Mouse (Mus musculus): Measurements from ENCODE around the gene Gjc2. TPM values are rescaled to one million over a fixed set of nuclear protein-coding genes. Genes with fewer than 3 reads are reported as not detected.
A peak's percentile ranks its signal among the peaks of the same experiment; 100 is the strongest.
"Not testable (repeated sequence)": the region's sequence is repeated elsewhere in the genome, so short reads cannot be mapped to it uniquely, and the experiment has no call there.

Gjc2 gene
- total RNA-seq (2022): 10 to 100 TPM; 11.8 to 15.9 (median 12.5) TPM

DNA sequence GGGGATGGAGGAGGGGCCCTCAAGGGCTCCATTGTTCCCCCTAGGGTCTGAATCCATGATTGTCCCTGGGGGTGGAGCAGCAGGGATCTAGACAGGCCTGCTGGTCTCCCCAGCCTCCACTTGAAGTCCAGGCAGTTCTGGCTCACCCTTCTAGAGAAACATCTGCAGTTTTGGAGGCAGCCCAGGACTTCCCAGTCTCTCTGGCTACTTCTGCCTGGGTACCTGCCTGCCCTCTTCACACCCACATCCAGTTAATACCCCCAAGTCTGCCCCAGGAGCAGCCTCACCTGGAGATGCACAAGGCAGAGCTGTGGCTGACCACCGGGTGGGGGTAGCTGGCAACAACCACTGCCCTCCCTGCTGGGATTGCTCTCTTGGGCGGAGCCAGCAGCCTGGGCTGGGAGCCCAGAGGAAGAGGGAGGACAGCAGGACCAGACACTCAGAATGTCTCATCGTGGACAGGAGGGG is at the start of gene Gjc2:
Gjc2 (minus strand) TSS at position 350 of the 468 bp plus-strand sequence.
- peak; percentile 49 to 64 for DNase-seq (ENCODE audit: low spot score in 2 of 2)

DNA sequence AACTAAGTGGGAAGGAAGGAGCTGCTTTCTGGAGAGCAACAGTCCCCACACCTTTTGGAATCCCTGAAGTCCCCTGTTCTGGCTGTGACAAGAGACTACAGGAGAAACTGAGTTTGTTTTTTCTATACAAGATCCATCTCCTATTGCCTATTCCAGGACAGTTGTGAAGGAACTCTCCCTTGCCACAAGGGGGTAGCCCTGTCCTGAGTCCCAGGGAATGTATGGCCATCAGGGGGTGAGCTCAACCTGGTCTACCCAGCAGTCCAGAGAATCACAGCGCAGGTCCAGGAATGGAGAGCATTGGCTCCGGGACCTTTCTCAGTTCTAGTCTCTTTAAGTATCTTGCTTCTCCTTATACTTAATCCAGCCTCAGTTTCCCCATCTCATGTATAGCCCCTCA is 49.8 kb upstream of the Gjc2 start:
- no peak for DNase-seq (ENCODE audit: low spot score in 2 of 2)

DNA sequence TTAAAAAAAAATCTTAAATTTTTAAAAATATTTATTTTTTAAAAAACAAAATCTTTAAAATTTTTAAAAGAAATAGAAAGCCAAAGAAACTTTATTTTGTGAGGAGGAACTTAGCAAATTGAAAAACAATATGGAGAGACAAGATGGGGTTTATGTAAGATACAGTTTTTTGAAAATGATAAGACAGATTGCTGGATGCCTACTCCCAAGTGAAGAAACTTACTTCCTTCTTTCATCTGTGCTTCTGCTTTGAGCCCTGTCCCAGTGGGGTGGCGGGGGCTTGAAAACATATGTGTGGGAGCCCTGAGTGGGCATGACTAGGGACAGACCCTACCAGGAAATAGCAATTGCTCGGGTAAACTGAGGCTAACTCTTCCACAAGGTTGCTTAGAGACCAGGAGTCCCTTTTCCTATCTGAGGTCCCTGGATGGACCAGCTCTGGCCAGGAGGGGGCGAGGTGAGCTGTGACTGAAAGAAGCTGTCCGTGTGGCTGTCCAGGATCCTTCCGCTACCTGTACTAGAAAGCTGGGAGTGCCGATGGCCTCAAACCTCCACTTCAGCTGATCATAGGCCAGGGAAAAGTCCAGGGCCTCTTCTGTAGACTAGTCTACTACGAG is 47.2 kb upstream of the Gjc2 start:
- DNase-seq (ENCODE audit: low spot score in 2 of 2): peak in 1 of 2 experiments; percentile 55

DNA sequence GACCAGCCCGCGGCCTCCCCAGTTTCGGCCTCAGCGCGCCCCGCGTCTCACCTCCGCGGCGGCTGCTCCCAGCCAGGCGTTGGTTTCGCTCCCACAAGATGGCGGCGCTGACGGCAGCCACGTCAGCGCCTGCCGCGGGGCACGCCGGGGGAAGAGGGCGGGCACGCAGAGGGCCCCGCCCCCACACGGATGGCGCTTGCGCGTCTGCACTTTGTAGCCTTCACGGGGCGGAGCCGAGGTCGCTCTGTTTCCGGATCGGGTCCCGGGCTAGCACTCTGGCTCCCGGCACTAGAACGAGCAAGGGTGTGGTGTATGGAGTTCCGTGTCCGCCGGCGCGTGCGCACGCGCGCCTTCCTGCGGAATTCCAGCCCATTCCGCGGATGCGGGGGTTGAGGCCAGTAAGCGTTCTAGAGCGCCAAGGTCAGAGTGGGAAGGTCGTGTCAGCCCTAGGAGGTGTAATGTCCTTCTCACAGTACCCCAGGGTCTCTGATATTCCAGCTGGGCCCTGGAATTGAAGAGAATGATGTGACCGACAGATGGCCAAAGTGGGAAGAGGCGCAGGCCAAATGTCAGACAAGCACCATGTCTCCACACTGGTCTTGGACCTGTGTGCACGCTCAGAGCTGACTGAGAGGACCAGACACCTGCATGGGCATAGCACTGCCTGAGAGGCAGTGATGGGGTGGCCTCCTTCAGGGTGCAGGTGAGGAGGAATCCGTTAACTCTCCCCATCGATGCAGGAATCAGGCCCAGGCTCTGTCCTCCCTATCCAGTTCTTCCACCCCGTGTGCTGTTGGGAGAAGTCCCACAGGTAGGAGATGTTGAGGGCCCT is 45.3 kb upstream of the Gjc2 start, which contains the start of gene Arf1:
Arf1 (minus strand) TSS at position 149 of the 832 bp plus-strand sequence.
- peak; percentile 93 to 96 for DNase-seq (ENCODE audit: low spot score in 2 of 2)

DNA sequence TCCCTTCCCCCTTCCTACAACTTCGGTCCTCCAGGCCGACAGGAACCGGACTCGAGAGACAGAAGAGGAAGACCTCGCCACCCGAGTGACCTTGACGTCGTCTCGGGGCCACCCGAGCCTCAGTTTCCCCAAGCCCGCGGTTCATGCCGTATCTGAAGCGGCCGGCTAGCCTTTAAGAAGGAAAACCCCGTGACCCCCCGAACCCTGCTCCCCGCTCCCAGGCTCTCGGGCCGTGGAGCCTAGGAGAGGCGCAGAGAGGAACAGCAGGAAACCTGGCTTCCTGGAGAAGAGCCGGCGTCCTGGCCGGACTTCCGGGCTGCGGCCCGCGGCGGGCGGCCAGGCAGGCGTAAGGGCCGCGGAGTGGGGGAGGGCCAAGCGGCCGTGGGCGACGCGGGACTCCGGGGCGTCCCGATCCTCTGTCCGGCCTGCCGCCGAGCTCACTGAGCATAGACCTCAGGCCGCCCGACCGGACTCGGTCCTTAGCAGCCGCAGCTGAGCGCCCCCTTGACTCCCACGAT is 44.6 kb upstream of the Gjc2 start:
- DNase-seq (ENCODE audit: low spot score in 2 of 2): no peak

DNA sequence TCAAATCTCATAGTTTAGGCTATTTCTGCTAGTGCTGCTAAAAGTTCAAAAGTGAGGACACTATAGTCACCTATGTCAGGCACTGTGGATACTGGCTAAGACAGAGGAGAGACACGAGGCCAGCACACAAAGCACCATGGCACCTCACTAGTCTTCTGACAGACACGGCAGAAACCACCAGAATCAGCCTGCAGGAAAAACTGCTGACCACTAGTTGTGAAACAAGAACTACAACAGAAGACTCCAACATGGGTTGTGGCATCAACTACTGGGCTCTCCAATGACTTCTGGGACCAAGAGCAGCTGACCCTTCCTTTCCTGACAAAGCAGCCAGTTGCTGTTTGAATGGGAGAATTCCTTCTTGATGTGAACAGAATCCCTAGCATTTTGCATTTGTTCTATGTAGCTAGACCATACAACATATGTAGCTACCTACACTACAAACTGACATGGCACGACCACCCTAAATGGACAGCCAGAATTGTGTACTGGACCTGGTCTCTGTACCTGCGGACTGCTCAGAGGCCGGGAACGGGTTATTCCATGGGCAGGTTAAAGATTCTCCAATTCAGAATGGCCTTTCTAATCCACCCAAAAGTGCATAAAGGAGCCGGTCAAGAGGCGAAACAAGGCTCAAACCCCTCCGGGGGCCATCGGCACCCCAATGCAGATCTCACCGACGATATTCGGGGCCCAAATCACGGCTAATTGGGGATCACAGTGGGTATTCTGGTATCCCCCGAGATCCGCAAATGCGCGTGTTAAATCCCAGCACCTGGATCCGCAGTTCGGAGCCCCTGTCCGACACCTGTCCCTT is 44.0 kb upstream of the Gjc2 start:
- no peak for DNase-seq (ENCODE audit: low spot score in 2 of 2)

DNA sequence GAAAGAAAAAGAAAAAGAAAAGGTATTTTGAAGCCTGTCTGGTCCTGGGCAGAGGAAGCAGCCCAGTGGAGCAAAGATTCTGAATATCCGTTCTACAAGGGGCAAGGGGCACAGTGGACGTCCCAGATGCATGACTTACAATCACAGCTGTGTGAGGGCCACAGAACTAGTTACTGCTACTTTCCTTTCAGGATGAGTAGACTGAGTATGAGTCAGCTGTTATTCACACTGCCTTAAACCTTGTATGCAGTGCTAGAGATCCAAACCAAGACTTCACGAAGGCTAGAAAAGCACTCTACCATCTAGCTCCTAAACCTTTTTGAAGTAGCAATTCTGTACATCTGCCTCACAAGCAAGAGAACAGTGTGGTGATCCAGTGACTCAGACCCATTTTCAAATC is 43.2 kb upstream of the Gjc2 start:
- DNase-seq (ENCODE audit: low spot score in 2 of 2): no peak

DNA sequence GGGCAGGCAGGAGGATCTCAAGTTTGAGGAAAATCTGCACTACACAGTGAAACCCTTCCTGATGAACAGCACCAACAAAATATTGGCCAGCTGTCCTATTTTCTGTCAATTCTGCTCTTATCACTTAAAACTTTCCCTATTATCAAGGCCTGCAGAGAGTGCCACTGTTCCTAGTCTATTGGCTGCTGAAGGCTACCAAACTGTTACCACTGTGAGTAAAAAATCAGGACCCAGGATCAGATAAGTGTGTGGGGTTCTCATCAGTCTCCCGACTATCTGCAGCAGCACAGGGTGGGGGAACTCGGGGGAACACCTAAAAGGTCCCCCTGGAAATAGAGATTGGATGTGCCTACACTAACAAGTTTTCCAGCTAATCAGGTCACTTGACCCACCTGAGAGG is 42.2 kb upstream of the Gjc2 start:
- no peak for DNase-seq (ENCODE audit: low spot score in 2 of 2)

DNA sequence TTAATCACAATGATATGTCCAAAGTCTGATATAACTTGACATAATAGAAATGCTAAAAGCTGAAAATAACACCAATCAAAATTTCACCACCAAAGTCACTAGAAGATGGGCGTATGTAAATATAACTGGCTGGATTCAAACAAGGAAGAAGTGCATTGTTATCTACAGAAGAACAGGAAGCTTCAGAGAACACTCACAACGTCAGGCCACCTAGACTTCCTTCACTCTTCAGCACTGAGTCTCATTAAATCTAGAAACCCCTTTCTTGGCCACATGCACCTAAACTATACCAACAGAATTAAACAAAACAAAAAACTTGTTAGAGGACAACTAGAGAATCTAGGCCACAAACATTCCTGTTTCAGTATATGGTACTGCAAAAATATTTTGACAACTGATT is 41.5 kb upstream of the Gjc2 start:
- no peak for DNase-seq (ENCODE audit: low spot score in 2 of 2)

DNA sequence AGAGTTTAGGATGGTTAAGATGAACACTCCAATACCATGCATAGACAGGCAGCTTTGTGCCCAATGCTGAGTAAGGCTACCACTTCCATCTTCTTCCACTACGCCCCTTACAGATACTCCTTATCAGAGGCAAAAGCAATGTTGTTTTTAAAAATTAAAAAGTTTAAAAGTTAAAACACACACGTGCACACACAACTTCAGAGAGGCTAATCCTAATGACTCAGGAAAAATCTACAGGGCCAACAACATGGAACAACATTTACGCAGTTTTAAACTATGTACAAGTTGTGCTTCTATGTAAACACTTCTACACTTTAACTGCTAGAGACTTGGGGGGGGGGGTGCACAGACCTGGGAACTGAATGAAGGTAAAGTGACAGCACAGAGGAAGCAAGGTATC is 41.0 kb upstream of the Gjc2 start:
- no peak for DNase-seq (ENCODE audit: low spot score in 2 of 2)

DNA sequence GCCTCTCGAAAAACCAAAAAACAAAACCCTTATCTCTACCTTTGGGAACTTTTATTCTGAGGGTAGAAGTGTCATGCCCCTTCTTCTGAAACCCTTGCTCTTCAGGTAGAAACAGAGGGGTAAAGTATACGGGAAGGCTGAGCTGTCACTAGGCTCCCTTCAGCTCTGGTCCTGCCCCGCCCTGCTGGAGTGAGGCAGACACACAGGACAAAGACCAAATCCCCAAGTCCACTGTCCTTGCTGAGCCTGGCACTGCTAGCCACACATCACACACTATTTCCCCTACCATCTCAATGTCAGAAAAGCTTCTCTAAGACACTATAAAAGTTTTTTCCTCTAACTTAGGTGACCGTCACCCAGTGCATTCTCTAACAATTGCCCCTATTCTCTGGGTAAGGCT is 39.3 kb upstream of the Gjc2 start:
- DNase-seq (ENCODE audit: low spot score in 2 of 2): no peak

DNA sequence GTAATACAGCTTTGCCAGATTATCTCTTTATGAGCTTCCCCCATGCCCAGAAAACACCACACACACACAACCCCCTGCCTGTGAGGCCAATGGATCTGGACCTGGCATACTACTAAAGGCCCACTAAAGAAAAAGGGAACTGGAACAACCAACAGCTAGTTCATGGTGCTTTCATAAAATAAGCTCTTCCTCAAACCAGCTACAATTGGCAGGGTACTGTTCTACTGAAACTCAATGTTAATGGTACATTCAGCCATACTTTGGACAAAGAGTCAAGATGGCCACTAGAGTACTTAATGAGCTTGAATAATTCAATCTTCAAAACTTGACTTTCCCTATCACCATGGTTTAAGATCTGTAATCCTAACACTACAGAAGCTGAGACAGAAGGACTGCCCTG is 38.6 kb upstream of the Gjc2 start:
- DNase-seq (ENCODE audit: low spot score in 2 of 2): no peak

DNA sequence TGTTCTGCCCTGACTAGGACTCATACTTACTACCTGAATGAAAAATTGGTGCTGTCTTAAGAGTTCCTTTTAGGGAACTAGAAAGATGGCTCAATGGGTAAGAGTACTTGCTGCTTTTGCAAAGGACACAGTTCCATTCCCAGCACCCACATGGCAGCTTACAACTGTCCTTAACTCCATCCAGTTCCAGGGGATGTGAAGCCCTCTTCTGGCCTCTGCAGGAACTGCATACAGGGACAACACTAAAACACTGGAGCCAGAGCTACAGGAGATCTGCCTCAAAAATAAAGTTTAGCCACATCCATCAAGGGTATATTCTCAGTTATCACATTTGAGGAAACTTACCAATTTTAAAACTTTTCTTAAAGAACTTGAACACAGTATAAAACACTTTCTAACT is 36.1 kb upstream of the Gjc2 start:
- DNase-seq (ENCODE audit: low spot score in 2 of 2): no peak

DNA sequence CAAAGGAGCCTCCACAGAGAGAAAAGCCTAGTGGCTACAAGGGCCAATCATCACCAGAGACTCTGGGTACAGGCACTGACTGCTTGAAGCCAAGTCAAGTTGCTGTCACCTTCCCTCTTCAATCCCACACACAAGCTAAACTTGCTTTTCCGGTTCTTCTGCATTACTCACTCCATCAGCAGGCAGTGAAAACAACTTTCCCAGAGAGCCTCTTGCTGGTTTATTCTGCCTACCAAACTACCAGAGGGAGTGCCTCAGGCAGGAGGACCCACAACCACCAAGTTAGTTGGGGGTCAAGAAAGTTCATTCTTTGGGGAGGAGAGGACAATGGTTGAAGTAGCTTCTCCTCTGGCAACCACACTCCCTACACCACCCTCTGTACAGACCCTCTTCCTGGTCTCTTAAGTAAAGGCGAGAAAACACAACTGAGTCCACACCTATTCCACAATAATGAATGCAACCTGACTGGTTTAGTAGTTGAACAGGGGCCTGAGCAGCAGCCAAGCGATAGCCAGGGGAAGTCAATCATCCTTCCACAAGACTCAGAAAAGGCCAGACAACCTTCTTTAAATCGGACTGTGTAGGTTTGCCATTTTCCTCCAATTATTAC is 35.5 kb upstream of the Gjc2 start:
- no peak for DNase-seq (ENCODE audit: low spot score in 2 of 2)

DNA sequence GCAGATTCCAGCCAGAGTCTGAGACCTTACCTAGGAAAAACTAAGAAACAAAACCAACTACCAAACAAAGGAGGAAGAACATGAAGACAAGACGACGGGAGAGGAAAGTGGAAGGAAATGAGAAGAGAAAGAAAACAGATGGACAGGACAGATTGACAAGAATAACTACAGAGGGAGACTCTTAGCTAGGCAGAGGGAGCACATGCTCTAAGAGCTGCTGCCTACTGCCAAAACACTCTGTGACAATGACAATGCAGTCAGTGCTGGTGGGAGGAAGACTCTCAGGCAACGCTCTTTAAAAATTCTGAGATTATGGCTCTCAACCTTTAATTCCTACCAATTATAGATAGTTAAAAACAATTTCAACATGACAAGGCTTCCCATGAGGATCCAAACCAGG is 33.9 kb upstream of the Gjc2 start:
- peak in 1 of 2 experiments; percentile 59 for DNase-seq (ENCODE audit: low spot score in 2 of 2)

DNA sequence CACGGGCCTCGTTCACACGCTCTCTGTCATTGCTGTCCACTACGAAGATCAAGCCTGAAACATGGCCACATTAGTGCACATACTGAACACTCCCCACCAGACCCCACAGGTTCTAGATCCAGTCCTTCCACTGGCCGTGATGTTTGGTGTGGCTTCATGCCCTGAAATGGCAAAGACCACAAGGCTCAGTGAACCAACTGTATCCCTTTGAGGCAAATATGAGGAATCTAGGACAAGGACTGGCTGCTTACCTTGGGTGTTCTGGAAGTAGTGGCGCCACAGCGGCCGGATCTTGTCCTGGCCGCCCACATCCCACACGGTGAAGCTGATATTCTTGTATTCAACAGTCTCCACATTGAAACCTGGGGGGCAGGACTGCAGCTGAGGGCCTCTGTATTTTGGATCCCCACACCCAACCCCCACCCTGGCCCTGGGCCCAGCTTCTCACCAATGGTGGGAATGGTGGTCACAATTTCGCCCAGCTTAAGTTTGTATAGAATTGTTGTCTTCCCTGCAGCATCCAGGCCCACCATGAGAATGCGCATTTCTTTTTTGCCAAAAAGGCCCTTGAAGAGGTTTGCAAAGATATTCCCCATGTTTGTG is 30.0 kb upstream of the Gjc2 start:
- no peak for DNase-seq (ENCODE audit: low spot score in 2 of 2)

DNA sequence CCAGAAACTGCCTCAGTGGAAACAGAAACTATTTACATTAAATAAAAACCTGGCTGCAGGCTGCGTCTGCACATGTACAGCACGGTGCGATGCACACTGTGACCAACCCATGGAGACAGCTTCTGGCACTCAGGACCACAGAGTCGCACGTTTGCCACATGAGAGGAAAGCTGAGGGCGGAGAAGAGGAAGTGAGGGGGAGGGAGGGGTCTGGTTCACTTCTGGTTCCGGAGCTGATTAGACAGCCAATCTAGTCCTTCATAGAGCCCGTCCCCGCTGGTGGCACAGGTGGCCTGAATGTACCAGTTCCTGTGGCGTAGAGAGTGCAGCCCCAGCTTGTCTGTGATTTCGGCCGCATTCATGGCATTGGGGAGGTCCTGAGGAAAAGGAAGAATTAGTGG is 29.3 kb upstream of the Gjc2 start:
- DNase-seq (ENCODE audit: low spot score in 2 of 2): not testable (repeated sequence)

DNA sequence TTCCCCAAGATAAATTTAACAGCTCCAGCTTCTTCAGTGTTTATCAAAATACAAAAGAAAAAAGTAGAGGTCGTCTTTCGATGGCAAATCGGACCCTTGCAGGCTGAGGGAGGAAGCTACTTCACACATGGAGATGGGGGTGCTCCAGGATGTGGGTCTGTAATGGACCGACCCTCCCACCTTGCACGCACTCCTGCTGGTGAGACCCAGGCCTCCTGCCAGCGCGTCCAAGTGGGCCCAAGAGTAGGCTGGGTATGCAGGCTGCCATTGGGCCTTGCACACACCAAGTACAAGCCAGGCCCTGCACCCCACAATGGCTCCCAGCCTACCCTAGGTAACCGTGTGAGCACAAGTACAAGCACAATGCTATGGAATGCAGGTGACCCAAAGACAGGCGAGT is 28.5 kb upstream of the Gjc2 start:
- DNase-seq (ENCODE audit: low spot score in 2 of 2): not testable (repeated sequence)

DNA sequence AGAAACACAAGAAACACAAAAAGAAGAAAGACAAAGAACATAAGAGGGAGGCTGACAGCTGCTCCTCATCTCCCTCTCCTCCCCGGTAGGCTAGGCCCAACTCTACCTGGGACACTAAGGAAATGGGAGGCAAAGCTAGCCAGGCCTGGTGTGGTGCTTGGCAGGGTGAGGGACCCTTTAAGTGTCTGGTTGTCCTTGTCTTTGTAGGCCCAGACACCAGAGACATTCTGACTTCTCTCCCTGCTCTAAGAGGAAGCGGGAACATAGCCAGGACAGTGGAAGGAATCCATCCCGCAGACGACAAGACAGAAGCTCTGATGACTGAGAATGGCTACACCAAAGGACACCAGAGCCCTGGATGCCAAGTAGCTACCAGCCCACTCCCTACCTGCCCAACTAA is 27.0 kb upstream of the Gjc2 start:
- no peak for DNase-seq (ENCODE audit: low spot score in 2 of 2)

DNA sequence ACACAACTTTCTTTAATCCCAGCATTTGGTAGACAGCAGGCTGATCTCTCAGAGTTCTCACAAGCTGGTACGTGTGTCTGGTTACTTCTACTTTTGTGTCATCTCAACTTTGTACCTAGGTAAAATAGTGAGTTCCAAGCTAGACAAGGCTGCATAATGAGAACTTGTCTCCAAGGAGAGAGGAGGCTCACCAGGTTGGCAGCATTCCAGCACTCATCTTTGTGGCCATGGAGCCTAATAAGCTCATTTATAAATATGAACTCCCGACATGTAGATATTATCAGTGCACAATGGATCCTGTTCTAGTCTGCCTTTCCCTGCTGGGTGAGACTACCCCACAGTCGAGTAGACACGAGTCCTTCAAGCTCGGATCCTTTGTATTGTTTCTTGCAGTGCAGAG is 26.6 kb upstream of the Gjc2 start:
- DNase-seq (ENCODE audit: low spot score in 2 of 2): no peak

DNA sequence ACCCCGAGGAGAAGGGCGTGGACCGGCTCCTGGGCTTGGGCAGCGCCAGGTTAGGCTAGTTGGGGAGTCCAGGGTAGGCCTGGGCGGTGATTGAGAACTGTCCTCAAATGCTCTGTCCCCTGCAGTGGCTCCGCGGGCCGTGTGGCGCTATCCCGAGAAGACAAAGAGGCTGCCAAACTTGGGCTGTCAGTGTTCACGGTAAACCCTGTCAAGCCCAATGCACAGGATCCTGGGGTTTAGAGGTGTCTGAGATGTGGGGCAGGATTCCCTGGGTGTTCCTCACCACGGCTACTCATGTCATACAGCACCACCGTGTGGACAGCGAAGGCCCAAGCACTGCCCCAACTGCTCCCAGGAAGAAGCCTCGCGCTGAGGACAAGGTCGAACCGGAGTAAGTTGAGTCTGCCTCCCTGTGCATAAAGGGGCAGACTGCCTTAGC is 26.0 kb upstream of the Gjc2 start:
- DNase-seq (ENCODE audit: low spot score in 2 of 2): peak; percentile 54 to 61
